Mouse (Mus musculus) central nervous system, embryonic 18 days (tissue): Measurements from ENCODE around the gene Dnajb9. TPM values are rescaled to one million over a fixed set of nuclear protein-coding genes. Genes with fewer than 3 reads are reported as not detected.

Experiments
- polyA plus RNA-seq: library from polyadenylated mRNA; depleted of rRNA; stranded (reverse); fragments of >200 nt; gene quantifications from 2 replicates; pipeline ENCODE4 v1.2.3, GENCODE M21; 2012; rRNA removed

Gene Dnajb9
- polyA plus RNA-seq = 13.5 and 13.6 TPM in 2 replicates

GRCm38 (mm10) chr12:44209824-44210752 lies at the start of gene Dnajb9:
Gene Dnajb9, minus strand, starts transcription at chr12:44210326.

GRCm38 (mm10) chr12:44221070-44221469 lies 10.9 kb upstream of the Dnajb9 start, which contains the start of gene Pnpla8:
Gene Pnpla8, plus strand, starts transcription at chr12:44221370.

Other genes with a start within 250 kb of the Dnajb9 start
- gene Pnpla8, start 11.0 kb upstream of the Dnajb9 start, polyA plus RNA-seq = 63.9 and 66.0 TPM in 2 replicates
- gene Nrcam, start 118.6 kb upstream of the Dnajb9 start, polyA plus RNA-seq = 91.4 and 101 TPM in 2 replicates